Mouse (Mus musculus): ENCODE results near the gene Txndc11.

Txndc11 gene

DNA sequence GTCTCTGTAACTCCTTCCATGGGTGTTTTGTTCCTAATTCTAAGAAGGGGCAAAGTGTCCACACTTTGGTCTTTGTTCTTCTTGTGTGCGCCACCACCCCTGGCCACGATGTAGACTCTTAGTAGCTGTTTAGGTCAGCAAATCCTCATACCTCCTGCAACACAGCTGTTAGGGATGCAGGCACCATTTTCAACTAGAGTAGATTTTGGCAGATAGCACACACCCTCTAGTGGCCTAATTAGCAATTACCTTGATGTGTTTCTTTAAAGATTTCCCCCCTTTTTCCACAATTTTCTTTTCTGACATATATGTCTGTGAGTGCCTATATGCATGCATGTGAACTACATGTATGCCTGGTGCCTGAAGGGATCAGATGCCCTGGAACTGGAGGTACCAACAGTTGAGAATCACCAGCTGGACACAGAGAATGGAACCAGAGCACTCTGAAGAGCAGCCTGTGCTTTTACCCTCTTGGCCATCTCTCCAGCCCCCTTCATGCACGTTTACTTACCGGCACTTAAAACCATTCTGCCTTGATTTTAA, 25.2 kb downstream of the Txndc11 start:
- DNase-seq (ENCODE audit: extremely low read depth, low read depth, low spot score), result no peak

GRCm38 (mm10) chr16:11104905-11105304, 29.5 kb downstream of the Txndc11 start:
- no peak for DNase-seq (ENCODE audit: extremely low read depth, low read depth, low spot score)

DNA sequence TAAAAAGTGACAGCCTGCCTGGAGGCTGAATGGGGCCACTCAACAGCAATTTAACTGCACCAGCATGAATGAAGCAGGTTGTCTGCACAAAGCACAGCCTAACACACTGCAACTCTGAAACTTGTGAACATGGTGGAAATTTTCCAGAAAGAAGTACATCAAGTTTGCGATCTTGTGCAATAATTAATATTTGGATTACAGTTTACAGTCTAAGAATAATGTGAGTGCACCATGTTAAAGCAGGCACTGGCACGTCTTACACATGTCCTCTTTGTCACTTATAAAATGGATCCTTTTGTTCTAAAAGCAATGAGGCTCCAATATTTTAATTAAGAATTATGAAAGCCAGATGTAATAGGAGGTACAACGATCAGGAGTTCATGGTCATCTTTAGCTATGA, 37.1 kb downstream of the Txndc11 start:
- DNase-seq (ENCODE audit: extremely low read depth, low read depth, low spot score), result peak; percentile 52

- DNase-seq (ENCODE audit: extremely low read depth, low read depth, low spot score), result no peak
Observed at GRCm38 (mm10) chr16:11093717-11094386, 40.6 kb downstream of the Txndc11 start.

DNA sequence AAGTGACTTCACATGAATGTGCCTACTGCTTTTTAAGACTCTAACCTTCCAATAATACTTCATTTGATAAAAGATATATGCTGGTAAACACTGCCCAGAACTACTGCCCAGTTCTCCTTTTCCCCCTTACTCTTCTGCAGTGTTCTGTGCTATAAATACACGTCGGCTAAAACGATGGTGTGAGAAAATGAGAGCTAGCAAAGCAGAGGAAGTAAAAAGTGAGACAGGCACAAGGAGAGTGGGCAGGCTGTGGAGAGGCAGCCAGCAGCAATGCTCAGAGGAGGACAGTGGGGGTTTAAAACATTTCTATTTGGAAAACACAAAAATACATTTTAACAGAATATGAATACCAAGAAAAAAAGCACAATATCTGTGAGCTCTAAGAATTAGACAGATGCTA, 41.9 kb downstream of the Txndc11 start:
- DNase-seq (ENCODE audit: extremely low read depth, low read depth, low spot score), result no peak

GRCm38 (mm10) chr16:11092061-11092460, 42.4 kb downstream of the Txndc11 start:
- no peak for DNase-seq (ENCODE audit: extremely low read depth, low read depth, low spot score)

DNA sequence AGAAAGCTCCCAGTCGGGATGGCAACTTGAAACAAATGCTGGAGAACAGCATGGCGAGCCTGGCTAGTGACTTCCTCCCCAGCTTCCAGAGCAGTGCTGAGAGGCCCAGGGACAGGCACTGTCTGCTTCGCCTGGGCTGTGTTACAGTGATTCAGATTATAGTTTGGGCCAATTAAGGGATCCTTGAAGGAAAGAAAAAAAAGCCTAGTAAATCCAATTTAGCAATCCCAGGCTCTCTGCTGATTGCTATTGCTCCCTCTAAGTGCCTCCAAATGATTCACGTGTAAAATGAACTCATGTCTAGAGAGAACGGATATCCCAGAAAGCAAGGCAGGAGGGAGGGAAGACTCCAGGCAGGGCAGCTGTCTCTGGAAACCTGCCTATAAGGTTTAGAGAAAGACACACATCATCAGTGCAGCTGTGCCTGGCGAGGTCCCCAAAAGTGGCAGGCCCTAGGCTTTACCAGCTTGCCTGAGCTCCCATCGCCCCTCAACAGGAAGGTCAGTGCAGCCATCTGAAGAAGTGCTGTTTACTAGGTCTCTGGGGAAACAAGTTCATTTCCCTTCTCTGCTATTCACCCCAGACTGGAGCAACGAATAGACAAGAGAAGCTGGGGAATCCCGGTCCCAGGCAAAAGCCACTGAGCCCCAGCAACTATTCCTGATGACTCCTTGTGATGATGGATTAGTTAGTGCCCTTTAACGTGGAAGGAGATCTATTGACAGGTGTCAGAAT, 43.4 kb downstream of the Txndc11 start:
- DNase-seq (ENCODE audit: extremely low read depth, low read depth, low spot score), result no peak

- DNase-seq (ENCODE audit: extremely low read depth, low read depth, low spot score), result no peak
Observed at GRCm38 (mm10) chr16:11086856-11087588, 47.4 kb downstream of the Txndc11 start.

DNA sequence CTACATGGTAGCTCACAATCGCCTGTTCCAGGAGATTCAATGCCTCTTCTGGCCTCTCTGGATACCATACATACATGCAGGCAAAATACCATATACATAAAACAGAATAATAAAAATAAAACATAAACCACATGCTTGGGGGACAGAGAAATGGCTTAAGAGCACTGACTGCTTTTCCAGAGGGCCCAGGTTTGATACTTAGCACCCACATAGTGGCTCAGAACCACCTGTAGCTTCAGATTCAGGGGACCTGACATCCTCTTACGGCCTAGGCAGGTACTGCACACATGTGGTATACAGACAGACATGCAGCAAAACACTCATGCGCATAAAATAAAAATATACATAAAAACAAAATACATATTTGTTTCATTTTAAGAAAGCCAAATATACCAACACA, 48.2 kb downstream of the Txndc11 start:
- DNase-seq (ENCODE audit: extremely low read depth, low read depth, low spot score), result no peak

GRCm38 (mm10) chr16:11084181-11084580, 50.3 kb downstream of the Txndc11 start:
- DNase-seq (ENCODE audit: extremely low read depth, low read depth, low spot score), result no peak

DNA sequence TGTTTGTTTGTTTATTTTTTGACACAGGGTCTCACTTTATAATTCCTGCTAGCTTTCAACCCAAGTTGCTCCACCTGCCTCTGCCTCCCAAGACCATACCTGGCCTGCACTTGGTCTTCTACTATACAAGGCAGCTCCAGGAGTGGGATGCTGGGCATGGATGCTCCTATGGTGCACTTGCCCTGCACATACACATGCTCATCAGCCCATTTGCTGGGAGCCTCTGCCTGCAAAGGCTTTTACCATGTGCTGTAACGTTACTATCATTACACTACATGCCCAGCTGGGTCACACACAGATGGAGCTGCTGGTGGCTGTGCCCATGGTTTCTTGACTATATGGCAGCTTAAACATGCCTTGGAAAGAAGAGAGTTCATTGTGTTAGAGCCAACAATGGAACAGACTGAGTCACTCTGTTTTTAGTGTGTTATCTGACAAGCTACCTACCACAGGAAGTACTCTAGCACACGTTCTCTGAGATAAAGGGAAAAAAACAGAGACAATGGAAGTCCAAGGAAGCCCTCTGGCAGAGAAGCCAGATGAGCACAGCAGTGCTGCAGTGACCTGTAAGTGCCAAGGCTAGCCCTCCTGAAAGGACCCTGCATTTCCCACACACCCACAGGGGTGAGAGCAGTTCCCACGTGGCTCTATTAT, 56.1 kb downstream of the Txndc11 start:
- no peak for DNase-seq (ENCODE audit: extremely low read depth, low read depth, low spot score)

- DNase-seq (ENCODE audit: extremely low read depth, low read depth, low spot score), result no peak
Observed at GRCm38 (mm10) chr16:11077601-11078201, 56.7 kb downstream of the Txndc11 start.

DNA sequence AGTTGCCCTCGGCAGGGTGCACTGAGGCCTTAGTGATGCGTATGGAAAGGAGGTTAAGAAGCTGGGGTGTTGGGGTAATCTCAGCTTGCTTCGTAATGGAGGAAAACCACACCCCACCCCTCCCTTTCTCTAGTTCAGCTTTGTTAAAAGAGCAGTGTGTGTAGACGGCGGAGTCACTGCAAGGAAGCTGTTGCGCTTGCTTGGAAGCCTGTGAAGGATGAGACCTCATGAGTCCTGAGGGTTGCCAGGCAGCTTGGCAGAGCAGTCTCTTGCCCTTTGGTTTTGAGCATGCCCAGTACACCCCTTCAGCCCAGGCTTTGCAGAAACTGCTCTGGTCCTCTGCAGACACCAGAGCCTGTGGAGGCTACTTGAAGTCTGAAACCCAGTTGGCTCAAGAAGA, 61.4 kb downstream of the Txndc11 start:
- DNase-seq (ENCODE audit: extremely low read depth, low read depth, low spot score), result no peak

GRCm38 (mm10) chr16:11072454-11072853, 62.0 kb downstream of the Txndc11 start:
- no peak for DNase-seq (ENCODE audit: extremely low read depth, low read depth, low spot score)

- DNase-seq (ENCODE audit: extremely low read depth, low read depth, low spot score), result no peak
Observed at GRCm38 (mm10) chr16:11071887-11072286, 62.6 kb downstream of the Txndc11 start.

- no peak for DNase-seq (ENCODE audit: extremely low read depth, low read depth, low spot score)
Observed at GRCm38 (mm10) chr16:11071176-11071575, 63.3 kb downstream of the Txndc11 start.

GRCm38 (mm10) chr16:11069710-11070420, 64.6 kb downstream of the Txndc11 start:
- no peak for DNase-seq (ENCODE audit: extremely low read depth, low read depth, low spot score)

DNA sequence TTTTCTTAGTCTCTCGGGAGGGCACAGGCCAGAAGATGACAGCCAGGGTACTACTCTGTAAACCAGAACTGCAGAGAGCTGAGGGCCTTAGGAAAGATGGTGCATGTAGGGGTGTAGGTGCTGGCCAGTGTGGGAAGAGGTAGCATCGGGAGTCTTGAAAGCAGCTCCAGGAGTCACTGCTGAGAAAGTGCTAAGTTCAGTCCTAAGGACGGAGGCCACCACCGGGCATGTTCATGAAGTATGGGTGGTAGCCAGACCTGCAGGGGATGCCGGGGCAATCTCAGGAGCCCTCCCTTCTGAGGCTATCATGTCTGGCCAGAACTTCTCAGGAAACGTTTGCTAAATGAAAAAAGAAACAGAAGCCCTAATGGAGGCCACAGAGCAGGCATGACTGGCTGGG, 65.2 kb downstream of the Txndc11 start:
- DNase-seq (ENCODE audit: extremely low read depth, low read depth, low spot score), result no peak

DNA sequence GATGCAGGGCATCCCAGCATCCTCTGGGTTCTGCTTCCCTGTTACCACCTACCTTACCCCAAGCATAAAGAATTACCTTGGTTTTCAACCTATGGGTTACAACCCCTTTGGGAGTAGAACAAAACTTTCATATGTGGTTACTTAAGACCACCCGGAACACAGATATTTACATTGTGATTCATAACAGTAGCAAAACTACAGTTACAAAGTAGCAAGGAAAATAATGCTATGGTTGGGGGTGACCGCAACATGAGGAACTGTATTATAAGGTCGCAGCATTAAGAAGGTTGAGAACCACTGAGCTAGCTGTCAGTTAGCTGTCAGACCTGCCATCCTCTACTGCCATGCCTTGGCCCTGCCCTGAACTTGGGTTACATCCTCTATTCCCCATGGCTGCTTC, 65.8 kb downstream of the Txndc11 start:
- DNase-seq (ENCODE audit: extremely low read depth, low read depth, low spot score), result no peak

DNA sequence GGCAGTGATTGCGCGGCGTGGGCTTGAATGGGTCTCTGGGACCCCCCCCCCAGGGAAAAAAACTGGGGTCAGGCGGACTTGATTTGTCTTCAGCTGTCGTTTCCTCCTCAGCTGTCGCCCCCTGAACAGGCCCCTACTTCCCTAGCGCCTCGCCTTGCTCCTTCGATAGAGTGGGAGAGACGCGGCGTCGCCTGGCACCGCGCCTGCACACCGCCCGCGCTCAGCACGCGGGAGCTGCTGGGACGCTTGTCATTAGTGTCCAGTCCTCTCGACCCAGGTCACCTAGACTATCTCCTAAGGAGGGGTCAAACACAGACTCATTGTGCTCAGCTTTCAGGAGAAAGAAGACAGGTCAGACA, 67.6 kb downstream of the Txndc11 start:
- DNase-seq (ENCODE audit: extremely low read depth, low read depth, low spot score), result no peak
